ENCODE assay signal across 33 mouse cellular contexts in genomic region chr1:44957125-44957524, GRCm38 (mm10).
A peak's percentile ranks its signal among the peaks of the same experiment; 100 is the strongest.
DNase-seq lines count a peak whose midpoint lies in the region; ATAC-seq lines count a peak whose summit lies in the region.
"Had no signal": no experiment of that assay in that cellular context is flagged by ENCODE, and none has a peak within 500 bp of the region (broad histone marks: within the 10 kb centered on the region; RNA-seq: fewer than 3 reads in every experiment).

No protein-coding gene starts in this region.

- H3K9me3 ChIP-seq in limb, embryonic 13.5 days = no peaks in the 10 kb centered on the region
- H3K9me3 ChIP-seq in limb, embryonic 10.5 days (replicated peaks) = no peaks in the 10 kb centered on the region
- H3K9me3 ChIP-seq: embryonic facial prominence, embryonic 13.5 days; forebrain, embryonic 10.5 days; forebrain, embryonic 13.5 days; G1E; heart, embryonic 10.5 days; heart, embryonic 13.5 days had no signal

- peak; percentile 40; the same call in 1 of the 2 replicates for ATAC-seq in limb, embryonic 13.5 days (ENCODE audit: low FRiP score, low read depth)
- ATAC-seq: forebrain, embryonic 13.5 days; forebrain, embryonic 16.5 days; hindbrain, postnatal 0 days; inflammation-experienced regulatory T-cells, adult 6 months; intestine, embryonic 16.5 days; Patski had no signal

- no peak overlapping the region for H3K9ac ChIP-seq in limb, embryonic 13.5 days
- H3K9ac ChIP-seq: embryonic facial prominence, embryonic 13.5 days; forebrain, embryonic 13.5 days; heart, embryonic 13.5 days; hindbrain, embryonic 14.5 days had no signal

- no peaks in the 10 kb centered on the region for H3K36me3 ChIP-seq in limb, embryonic 13.5 days
- H3K36me3 ChIP-seq in limb, embryonic 10.5 days = no peaks in the 10 kb centered on the region
- H3K36me3 ChIP-seq: embryonic facial prominence, embryonic 13.5 days; forebrain, embryonic 10.5 days; G1E; heart, embryonic 10.5 days; heart, embryonic 13.5 days had no signal

- no peaks in the 10 kb centered on the region for H3K27me3 ChIP-seq in limb, embryonic 13.5 days
- H3K27me3 ChIP-seq in limb, embryonic 10.5 days (ENCODE audit: low read depth, poor library complexity, severe bottlenecking) = no peaks in the 10 kb centered on the region
- H3K27me3 ChIP-seq: CH12.LX; embryonic facial prominence, embryonic 13.5 days; forebrain, embryonic 13.5 days; heart, embryonic 13.5 days had no signal

- no peaks in the 10 kb centered on the region for H3K4me1 ChIP-seq in limb, embryonic 13.5 days
- no peaks in the 10 kb centered on the region for H3K4me1 ChIP-seq in limb, embryonic 10.5 days
- H3K4me1 ChIP-seq: embryonic facial prominence, embryonic 13.5 days; forebrain, embryonic 10.5 days; forebrain, embryonic 13.5 days; heart, embryonic 10.5 days; heart, embryonic 13.5 days had no signal

- H3K4me3 ChIP-seq in limb, embryonic 13.5 days = no peak overlapping the region
- no peak overlapping the region for H3K4me3 ChIP-seq in limb, embryonic 10.5 days
- H3K4me3 ChIP-seq: embryonic facial prominence, embryonic 13.5 days; forebrain, embryonic 10.5 days; forebrain, embryonic 13.5 days; gastrocnemius, adult 2 months; heart, adult 2 months; heart, embryonic 10.5 days; heart, embryonic 13.5 days had no signal

- H3K4me2 ChIP-seq in limb, embryonic 13.5 days (replicated peaks) = no peak overlapping the region
- H3K4me2 ChIP-seq: embryonic facial prominence, embryonic 13.5 days; forebrain, embryonic 13.5 days; heart, embryonic 13.5 days; hindbrain, embryonic 14.5 days had no signal

- peak; percentile 37 for DNase-seq in embryo, embryonic 10 days (ENCODE audit: low spot score)
- no peak for DNase-seq in embryo, embryonic 11 days
- DNase-seq in limb, embryonic 10.5 days (ENCODE audit: low spot score) = no peak
- DNase-seq in embryo, embryonic 11.5 days (ENCODE audit: low read depth, low spot score) = peak; percentile 11
- DNase-seq in mesoderm, embryonic 11.5 days (ENCODE audit: low read depth, low spot score) = peak; percentile 45
- no peak for DNase-seq in adrenal gland, postnatal 10 days
- no peak for DNase-seq in heart, adult 11 months
- DNase-seq: adrenal gland, adult 2 months; adrenal gland, postnatal 25 days; B cell, adult 2 months; cerebellum, adult 11-12 months; cerebellum, adult 8-10 months; cerebellum, postnatal 10 days; cerebellum, postnatal 36 days; gastrocnemius, adult 2 months; gastrocnemius, postnatal 25 days; heart, adult 2 months; heart, postnatal 14 days; heart, postnatal 4 days had no signal

- H3K27ac ChIP-seq in limb, embryonic 13.5 days = no peak overlapping the region
- H3K27ac ChIP-seq in limb, embryonic 10.5 days = no peak overlapping the region
- H3K27ac ChIP-seq: embryonic facial prominence, embryonic 13.5 days; forebrain, embryonic 10.5 days; forebrain, embryonic 13.5 days; gastrocnemius, adult 2 months; heart, adult 2 months; heart, embryonic 10.5 days; heart, embryonic 13.5 days; hindbrain, embryonic 14.5 days; hindbrain, postnatal 0 days had no signal

- 37% methylated on average over 4 of the region's 4 CpGs for WGBS in limb, embryonic 13.5 days
- 74% methylated on average over 4 of the region's 4 CpGs for WGBS in limb, embryonic 10.5 days

Comparison
In these comparisons a context has a peak if more than half of its experiments do, and no peak if none do; other contexts are left out.
1. DNase-seq: peak in embryo, embryonic 10 days (single experiment), embryo, embryonic 11.5 days (single experiment) and mesoderm, embryonic 11.5 days (single experiment); none in embryo, embryonic 11 days (single experiment), limb, embryonic 10.5 days (single experiment), adrenal gland, postnatal 10 days (single experiment) and heart, adult 11 months (single experiment).